Mouse (Mus musculus): ENCODE measurements at regions not wholly inside any gene's neighbourhood (a gene's known extent, or its start where the extent isn't known, plus 50 kb on each side); places are given as distances from the start of the nearest gene placed in this dataset.
"Not testable (repeated sequence)": the region's sequence is repeated elsewhere in the genome, so short reads cannot be mapped to it uniquely, and the experiment has no call there.

DNA sequence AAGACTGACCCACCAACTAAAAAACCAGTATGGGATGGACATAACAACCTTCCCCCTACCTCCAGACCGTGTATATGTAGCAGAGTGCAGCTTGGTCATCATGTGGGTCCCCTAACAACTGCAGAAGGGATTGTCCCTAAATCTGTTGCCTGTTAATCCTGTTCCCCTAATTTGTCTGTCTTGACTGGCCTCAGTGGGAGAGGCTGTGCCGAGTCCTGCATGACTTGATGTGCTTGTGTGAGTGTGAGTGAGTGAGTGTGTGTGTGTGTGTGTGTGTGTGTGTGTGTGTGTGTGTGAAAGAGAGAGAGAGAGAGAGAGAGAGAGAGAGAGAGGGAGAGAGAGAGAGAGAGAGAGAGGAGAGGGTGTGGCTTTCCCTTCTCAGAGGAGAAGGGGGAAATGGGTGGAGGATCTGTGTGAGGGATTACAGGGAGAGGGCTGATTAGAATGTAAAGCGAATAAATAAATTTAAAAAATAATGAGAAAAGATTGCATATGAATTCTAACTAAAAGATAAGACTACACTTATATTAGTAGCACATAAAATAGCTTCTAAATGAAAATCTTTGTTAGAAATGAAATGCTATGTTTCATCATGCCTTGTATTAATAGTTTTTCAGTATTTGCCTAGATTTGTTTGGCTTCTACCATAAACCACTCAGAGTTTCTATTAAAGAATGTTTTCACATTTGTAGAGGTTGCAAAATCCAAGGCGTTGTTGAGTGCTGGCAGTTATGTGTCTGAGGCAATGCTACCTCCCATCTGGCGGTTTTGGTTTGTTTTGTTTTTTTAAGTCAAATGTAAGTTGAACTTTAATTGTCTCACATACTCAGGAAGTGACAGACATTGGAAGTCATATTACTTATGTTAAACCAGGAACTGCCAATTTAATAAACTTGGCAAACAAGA is 740.9 kb downstream of the Abca13 start:
- DNase-seq (ENCODE audit: low spot score in 2 of 2), result no peak

DNA sequence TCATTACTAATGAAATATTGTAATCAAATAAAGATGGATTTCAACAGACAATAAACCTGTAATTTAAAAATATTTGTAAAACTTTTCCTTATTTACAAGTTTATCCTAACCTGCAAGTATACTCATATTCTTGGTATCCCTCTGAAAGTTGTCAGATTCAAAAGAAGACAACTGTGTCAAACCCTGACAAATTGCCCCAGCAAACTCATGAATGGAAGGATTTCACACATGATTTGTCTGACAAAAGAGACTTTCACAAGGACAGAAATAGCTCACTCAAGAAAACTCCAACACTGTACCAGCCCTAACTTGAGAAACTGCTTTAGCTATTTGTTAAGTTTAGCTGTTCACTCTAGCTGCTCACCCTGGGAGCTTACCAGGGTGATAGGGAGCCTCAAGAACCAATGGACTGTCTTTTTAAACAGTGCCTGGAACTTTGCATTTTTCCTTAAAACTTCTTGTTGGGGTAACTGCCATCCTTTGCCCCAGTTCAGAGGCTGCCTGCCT is 771.0 kb downstream of the Abca13 start:
- DNase-seq (ENCODE audit: low spot score in 2 of 2), result no peak

DNA sequence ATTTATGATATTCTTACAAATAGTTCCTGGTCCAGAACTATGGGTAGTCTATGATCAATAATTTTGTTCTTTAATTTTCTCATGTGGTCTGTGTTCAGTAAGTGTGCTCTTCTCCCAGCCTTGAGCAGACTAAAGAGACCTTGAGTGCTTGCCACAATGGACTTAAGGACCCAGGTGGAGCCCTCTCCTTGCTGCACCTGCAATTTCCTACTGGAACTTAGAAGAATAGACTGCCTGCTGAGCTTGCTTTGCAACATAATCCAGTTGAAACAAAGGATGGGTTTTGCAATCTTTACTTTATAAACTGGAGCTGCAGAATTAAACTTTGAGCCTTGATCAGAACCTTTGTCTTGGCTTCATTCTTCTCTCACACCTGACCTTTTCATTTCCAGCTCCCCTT is 791.2 kb downstream of the Abca13 start:
- DNase-seq (ENCODE audit: low spot score in 2 of 2), result no peak

DNA sequence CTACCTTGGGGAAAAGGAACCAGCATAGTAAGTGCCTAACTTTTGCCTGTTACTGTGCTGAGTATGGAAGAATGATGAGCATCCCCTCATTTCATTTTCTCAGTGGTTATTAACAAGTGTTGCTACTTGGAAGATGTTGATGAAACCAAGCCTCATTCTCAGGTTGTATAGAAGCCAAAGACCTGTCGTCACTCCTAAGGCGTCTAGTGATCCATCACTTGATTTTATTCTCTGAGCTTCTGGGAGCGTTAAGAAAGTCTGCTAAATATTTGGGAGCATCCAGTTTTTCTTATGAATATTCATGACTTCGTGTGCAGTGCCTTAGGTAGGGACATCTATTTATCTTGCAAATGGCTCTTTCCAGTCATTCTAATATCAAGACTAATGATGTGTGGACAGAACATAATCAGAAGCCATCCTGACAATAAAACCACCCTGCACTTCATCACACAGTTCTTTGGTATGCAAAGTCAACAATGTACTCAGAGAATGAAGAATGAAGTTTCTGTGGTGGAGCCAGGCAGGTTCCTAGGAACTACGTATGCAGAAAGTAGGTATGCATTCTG is 802.9 kb downstream of the Abca13 start:
- DNase-seq (ENCODE audit: low spot score in 2 of 2), result no peak

DNA sequence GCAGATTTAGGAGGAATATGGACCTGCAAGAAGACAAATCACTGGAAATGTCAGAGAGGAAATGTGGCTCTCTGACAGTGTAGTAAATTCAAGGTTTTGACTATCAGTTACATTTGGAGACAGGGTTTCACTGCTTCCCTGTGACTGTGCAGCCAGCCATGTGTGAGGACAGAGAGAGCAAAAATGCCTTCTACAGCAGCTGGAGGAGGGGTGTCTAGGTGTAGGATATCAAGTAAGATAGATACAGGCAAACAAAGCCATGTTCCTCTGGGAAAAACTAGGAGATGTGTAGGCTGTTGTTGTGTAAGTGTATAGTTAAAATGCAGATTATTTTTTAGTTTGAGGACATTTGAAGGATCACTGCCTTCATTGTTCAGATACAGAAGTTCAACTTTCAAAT is 803.6 kb downstream of the Abca13 start:
- DNase-seq (ENCODE audit: low spot score in 2 of 2), result no peak

DNA sequence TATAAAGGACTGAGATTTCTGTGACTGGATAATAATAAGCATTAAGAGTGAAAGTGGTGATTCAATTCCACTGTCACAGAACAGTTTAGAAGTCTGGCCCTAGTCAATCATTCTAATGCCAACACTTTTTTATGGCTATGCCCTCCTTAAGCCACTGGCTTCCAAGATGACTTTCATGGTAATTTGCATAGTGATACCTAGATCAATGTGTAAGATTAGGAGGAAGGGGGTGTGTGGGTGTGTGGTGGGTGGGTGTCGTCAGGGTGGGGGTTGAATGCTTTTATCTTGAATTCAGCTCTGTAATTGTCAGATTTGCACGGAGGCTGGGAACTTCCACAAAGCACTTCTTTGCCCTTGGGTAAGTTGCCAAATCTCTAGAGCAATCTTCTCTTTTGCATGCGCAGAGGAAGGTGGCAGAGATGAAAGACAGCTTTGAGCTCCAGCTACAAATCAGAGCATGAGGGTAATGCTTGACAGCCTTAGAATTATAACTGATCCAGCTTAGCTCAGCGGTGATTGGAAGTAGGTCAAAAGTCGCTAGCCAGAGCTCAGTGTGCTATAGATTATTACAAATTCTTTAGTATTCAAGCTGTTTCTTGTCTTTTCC is 805.9 kb downstream of the Abca13 start:
- DNase-seq (ENCODE audit: low spot score in 2 of 2), result no peak

DNA sequence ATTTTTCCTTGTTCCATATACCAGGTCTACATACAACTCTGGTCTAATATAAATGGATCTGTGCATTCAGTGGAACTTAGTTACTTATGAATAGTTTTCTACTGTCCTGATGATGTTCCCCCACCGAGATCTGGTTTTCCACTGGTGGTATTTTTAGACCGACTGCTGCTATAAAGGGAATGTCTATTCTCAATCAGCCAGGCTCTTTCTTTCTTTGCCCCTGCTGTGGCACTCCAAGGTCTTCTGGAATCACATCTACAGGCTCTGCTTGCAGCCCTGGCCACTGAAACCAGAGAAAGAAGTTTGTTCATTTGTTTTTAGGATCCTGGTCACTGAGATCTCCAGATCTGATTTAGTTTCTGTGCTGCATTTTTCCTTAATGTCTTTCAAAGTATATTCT is 810.4 kb downstream of the Abca13 start:
- no peak for DNase-seq (ENCODE audit: low spot score in 2 of 2)

DNA sequence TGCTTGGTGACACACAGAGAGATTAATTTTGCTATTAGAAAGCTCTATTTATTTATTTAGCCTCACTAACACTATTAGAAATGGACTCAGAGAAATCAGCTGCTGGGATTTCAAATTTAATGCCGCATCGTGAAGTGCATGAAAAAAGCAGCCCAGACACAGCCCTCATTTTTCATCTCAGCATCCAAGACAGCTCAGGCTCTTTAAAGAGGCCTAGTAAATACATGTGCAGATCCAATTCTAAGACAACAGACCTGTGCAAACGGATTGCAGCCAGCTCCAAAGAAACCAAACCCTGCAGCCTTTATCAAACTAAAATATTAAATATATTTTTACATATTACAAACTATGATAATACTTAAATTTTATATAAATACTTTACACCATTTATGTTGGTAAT is 815.1 kb downstream of the Abca13 start:
- no peak for DNase-seq (ENCODE audit: low spot score in 2 of 2)

DNA sequence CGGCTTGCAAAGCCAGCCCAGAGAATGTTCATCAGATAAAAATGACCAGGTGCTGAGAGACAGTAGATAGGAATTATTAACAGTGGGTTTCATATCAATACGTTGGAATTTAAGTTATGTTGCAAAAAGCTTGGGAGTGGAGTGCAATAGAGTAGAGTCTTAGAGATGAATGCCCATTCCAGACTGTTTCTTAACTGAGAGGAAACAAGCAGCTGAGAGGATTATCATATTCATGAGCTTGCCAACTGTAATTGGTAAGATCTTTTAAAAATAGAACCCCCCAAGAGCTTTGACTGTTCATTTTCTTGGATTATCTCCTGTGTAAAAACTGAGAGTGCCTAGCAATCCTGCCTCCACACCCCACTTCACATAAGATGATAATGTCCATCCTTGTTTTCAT is 854.9 kb downstream of the Abca13 start:
- DNase-seq (ENCODE audit: low spot score in 2 of 2), result no peak

DNA sequence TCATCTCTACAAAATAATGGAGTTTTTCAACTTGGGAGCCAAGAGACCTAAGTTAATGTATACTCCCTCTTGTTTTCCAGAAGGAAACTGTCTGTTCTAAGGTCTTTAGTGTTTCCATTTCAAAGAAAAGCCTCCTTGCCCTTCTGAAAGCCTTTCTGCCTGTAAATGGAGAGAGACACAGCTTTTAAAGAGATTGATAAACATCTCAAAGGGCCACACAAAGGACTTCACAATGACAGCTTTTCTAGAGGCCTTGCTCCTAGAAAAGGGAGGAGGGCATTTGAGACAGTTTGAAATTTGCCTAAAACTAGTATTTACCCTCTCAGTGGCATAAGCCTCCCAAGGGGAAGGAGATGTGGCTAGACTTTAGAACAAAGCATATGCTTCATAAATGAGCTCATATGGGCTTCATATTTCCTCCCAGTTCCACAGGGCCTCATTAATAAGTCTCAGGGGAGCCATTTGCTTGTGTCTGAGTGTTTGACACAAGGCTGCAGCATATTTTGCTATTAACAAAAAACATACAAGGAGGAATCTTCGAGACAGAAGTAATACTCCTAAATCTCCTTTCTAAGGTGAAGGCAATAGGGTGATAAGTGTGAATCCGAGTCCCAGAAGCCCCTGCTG is 860.0 kb downstream of the Abca13 start:
- no peak for DNase-seq (ENCODE audit: low spot score in 2 of 2)

DNA sequence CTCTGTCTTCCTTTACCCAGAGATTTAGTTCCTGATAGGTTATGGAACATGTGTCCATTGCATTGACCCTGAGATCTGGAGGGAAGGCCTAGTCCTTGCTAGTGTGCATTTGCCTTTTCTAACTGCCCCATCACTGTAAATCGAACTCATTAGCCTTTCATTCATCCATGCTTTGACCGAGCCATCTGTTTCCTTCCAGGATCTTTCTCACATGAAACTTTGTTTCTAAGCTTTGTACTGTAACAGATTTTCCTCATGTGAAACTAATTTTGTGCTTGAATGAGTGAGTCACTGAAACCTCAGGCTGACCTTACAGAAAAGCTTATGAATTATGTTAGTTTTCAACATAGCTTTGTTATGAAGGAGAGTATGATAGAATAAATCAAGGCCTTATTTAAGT is 880.1 kb downstream of the Abca13 start:
- no peak for DNase-seq (ENCODE audit: low spot score in 2 of 2)

DNA sequence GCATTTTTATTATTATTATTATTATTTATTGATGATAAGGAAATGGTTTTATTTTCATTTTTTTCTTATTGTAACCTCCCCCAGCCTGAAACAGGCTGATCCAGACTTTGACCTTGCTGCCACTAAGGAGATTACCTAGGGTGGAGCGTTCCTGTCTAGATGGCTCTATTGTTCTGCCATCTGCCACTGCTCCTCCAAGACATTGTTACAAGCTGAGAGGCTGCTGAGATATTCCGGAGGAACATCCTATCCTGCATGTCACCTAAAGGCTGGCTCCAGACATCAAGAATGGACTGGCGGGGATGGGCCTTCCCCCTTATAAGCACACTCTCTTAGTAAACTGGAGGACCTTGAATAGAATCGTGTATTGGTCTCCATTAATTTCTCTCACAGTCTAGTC is 896.2 kb downstream of the Abca13 start:
- no peak for DNase-seq (ENCODE audit: low spot score in 2 of 2)

DNA sequence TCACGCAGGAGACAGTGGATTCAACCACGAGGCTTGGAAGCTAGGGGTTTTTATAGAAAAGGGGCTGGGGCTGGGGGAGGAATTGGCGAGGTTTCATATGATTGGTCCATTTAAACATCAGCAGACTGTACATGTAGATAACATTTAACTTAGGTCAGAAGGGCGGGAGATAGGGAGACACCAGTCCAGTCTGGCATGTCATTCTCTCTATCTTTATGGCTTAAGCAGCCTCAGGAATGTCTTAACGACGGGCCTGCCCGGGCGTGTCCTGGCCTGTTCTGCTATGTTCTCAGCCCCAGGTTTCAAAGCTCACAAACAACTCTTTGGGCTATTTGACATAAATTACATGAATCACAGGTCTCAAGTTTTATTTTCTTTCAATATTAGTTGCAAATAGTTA is 910.6 kb downstream of the Abca13 start:
- DNase-seq (ENCODE audit: low spot score in 2 of 2), result not testable (repeated sequence)

DNA sequence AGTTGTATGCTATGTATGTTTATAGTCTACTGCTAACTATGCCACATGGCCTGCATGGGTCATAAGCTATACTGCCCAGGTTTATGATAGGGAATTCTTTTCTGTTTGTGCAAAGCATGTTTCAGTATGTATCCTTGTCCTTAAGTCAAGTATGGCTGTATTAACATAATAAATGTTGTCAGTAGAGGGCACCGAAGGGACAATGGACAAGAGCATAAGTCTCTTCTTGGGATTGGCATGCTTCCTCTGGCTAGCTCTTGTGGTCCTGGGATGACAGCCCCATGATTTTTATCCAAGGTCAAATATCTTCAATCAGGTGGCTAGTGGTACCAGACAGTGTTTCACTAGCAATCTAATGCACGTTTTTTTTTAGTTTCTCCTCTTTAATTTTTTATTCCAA is 913.3 kb downstream of the Abca13 start:
- DNase-seq (ENCODE audit: low spot score in 2 of 2), result no peak

DNA sequence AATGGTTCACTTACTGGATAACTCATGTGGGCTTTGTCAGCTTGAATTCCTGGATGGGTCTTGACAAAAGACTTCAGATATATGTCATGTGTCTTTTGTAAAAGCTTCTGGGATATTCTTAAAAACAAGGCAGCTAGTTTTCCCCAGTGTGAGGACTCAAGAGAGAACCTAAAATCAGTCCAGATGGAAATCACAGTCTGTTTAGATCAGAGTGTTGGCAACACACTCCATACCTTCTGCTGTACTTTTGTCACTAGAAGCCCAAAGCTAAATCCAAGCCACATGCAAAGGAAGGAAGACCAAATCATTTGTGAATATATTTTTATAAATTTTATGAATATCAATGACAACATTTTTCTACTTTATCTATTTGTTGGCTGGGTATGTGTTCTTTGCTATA is 950.4 kb downstream of the Abca13 start:
- DNase-seq (ENCODE audit: low spot score in 2 of 2), result no peak

DNA sequence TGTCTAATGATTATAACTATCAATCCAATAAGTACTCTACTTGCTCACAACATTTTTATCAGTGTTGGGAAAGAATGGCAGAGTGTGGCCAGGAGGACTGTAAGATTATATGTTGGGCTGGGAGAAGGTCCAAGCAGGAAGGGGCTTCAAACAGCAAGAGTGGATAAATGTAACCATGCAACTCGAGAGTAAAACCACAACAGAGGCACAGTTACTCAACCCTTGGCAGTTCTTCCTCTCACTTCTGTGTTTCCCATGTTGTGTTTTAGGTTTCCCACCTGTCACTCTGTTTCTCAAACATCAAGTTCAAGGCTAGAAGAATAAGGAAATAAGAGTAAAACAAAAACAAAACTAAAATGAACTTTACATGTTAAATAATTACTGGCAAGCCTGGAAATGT is 957.4 kb downstream of the Abca13 start:
- DNase-seq (ENCODE audit: low spot score in 2 of 2), result no peak

DNA sequence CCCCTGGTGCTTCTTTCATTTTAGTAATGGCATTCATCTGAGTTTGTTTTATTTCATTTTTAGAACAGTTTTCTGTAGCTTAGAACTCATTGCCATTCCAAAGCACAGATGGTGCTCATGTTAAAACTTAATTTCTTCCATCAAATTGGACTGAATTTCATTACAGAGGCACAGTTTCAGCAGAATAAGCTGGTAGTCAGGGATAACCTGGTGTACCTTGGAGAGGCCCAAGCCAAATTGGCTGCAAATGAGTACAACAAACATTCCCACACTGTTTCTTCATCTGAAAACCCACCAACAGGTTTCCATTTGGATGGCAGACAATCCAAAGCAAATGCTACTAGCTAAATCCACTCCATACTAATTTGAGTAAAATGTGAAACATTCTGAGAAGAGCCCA is 960.2 kb upstream of the Vwc2 start:
- DNase-seq (ENCODE audit: low spot score in 2 of 2), result peak; percentile 22 to 30

DNA sequence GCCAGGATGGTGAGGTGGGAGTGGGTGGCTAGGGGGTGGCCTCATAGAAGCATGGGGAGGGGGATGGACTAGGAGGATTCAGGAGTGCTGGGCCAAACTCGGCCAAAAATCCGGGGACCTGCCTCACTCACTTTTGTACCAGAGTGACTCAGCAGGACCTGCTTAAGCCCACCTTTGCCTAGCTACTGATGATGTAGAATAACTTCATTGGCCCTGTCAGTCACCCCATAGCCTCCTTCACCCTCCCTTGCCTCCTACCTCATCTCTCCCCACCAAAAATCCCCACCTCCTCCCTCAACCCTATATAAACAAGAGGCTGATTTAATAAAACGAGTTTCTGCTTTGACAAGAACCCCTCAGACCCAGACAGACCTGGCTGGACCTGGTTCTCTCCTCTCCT is 920.3 kb upstream of the Vwc2 start:
- no peak for DNase-seq (ENCODE audit: low spot score in 2 of 2)

DNA sequence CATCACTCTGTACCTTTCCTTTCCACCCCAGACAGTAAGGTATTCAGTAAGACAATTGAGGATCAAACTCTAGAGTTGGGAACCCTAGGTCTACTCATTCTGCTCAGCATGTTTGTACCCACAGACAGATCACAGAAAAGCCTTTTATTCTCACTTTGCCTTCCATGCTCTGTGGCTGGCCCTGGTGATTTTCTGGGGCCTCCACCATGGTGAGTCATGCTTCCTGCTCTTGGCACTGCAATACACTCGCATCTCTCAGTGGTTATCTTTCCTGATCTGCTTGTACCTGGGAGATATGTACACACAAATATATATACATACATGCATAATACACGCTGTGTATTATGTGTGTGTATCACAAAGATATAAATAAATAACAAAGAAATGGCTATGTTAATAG is 919.2 kb upstream of the Vwc2 start:
- DNase-seq (ENCODE audit: low spot score in 2 of 2), result no peak

DNA sequence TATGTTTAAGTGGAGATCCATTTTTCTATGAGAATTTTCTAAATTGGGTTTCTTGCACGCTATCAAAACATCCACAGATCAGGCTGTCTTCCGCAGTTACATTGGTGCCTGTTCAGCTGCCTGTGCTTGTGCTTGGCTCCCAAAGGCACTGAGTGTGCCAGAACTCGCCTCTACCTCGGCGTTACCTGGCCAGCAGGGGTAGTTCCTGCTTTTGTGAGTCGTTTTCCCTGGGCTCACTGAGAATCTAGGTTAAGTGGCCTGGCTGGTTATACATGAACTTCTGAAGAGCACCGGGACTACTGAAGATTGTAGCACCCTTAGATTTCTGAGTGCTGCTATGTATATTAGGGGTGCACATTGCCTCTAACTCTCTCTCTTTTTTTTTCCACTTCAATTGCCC is 913.0 kb upstream of the Vwc2 start:
- no peak for DNase-seq (ENCODE audit: low spot score in 2 of 2)

DNA sequence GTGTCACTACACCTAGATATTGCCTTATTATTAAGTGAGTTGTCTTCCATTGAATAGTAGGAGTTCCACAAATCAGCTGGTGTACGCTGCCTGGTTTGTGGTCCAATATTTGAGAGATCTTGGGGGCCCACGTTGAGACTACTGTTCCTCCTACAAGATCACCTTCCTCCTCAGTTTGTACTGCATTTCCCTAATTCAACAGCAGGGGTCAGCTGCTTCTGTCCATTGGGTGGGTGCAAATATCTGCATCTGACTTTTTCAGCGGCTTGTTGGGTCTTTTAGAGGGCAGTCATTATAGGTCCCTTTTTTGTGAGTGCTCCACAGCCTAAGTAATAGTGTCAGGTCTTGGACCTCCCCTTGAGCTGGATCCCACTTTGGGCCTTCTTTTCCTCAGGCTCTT is 908.8 kb upstream of the Vwc2 start:
- no peak for DNase-seq (ENCODE audit: low spot score in 2 of 2)

Data from layer of hippocampus, adult 8-10 months (tissue).